Comparison of ENCODE assay signal across 8 mouse cellular contexts in the genomic region with DNA sequence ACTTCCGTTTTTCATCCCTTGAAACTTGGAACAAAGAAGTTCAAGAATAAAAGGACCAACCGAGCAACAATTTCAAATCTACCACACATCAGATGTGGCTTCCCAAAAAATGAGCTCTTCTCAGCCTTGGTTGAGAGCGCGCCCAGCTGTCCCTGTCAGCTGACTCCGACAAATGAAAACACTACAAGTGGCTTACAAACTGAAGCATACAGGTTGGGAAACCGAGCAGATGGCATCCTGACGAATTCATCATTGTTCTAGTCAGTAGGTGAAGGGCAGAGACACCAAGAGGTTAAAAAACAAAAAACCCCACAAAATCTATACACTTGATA. TPM values are rescaled to one million over a fixed set of nuclear protein-coding genes. Genes with fewer than 3 reads are reported as not detected.
A peak's percentile ranks its signal among the peaks of the same experiment; 100 is the strongest.
DNase-seq lines count a peak whose midpoint lies in the region; ATAC-seq and TF ChIP-seq lines count a peak whose summit lies in the region.

No protein-coding gene starts in this region.

- no peak for DNase-seq in spleen, adult 2 months (ENCODE audit: low read depth in 1 of 2, low spot score in 2 of 2)
- no peak for DNase-seq in spleen, postnatal 4 days (ENCODE audit: low spot score in 2 of 2)
- peak; percentile 64 for DNase-seq in embryo, embryonic 10.5 days (ENCODE audit: low spot score)
- DNase-seq in kidney, postnatal 4 days, result peak; percentile 24 to 43
- DNase-seq in liver, postnatal 0 days, result peak; percentile 20
- peak; percentile 25 for DNase-seq in right cerebral cortex, postnatal 4 days
- no peak for DNase-seq in adrenal gland, postnatal 4 days (ENCODE audit: low spot score in 2 of 2)

- peak overlapping the region; percentile 61 for H3K4me3 ChIP-seq in spleen, adult 2 months (ENCODE audit: extremely low read depth, insufficient read depth, insufficient read length)
- H3K4me3 ChIP-seq in heart, embryonic 12.5 days, result peak overlapping the region; percentile 99
- H3K4me3 ChIP-seq in liver, postnatal 0 days (ENCODE audit: low read depth, low read length), result peak overlapping the region; percentile 97

- no peaks in the 10 kb centered on the region for H3K9me3 ChIP-seq in heart, embryonic 12.5 days (replicated peaks)
- H3K9me3 ChIP-seq in liver, postnatal 0 days (ENCODE audit: low read length), result no peaks in the 10 kb centered on the region

- no peak for TF ChIP-seq POLR2A in spleen, adult 2 months (IDR thresholded peaks at IDR 0.05; ENCODE audit: low read depth, low read length)

- no peak for ATAC-seq in heart, embryonic 12.5 days (ENCODE audit: insufficient number of reproducible peaks, low FRiP score)
- ATAC-seq in liver, postnatal 0 days, result no peak

- WGBS in spleen, adult 2 months, result 10% methylated on average over 7 of the region's 7 CpGs
- 9% methylated on average over 7 of the region's 7 CpGs for WGBS in heart, embryonic 12.5 days
- WGBS in liver, postnatal 0 days (ENCODE audit: insufficient replicate concordance), result 9% methylated on average over 7 of the region's 7 CpGs

- H3K27ac ChIP-seq in spleen, adult 2 months (ENCODE audit: insufficient read depth, low read length), result no peak overlapping the region
- H3K27ac ChIP-seq in heart, embryonic 12.5 days (ENCODE audit: poor library complexity, severe bottlenecking), result no peak overlapping the region
- peak overlapping the region; percentile 80; the same call in 1 of the 2 replicates for H3K27ac ChIP-seq in liver, postnatal 0 days (ENCODE audit: low read depth)

- TF ChIP-seq EP300 in liver, postnatal 0 days (IDR thresholded peaks at IDR 0.05; ENCODE audit: low read depth), result no peak

- H3K27me3 ChIP-seq in spleen, adult 2 months (ENCODE audit: control insufficient read depth, insufficient read depth, low read length), result no peaks in the 10 kb centered on the region
- peaks cover 7% of the 10 kb centered on the region for H3K27me3 ChIP-seq in heart, embryonic 12.5 days (replicated peaks)
- no peaks in the 10 kb centered on the region for H3K27me3 ChIP-seq in liver, postnatal 0 days (ENCODE audit: insufficient read depth, low read length)

- no peak for TF ChIP-seq CTCF in spleen, adult 2 months (IDR thresholded peaks at IDR 0.05; ENCODE audit: extremely low read depth, insufficient read depth, insufficient read length, insufficient replicate concordance)
- no peak for TF ChIP-seq CTCF in liver, postnatal 0 days (IDR thresholded peaks at IDR 0.05; ENCODE audit: low read depth)

- peak overlapping the region; percentile 93 for H3K4me2 ChIP-seq in heart, embryonic 12.5 days
- peak overlapping the region; percentile 96 for H3K4me2 ChIP-seq in liver, postnatal 0 days (ENCODE audit: low read depth, low read length)

- H3K9ac ChIP-seq in heart, embryonic 12.5 days, result peak overlapping the region; percentile 95
- peak overlapping the region; percentile 86 for H3K9ac ChIP-seq in liver, postnatal 0 days (replicated peaks)

- peaks cover 4% of the 10 kb centered on the region for H3K36me3 ChIP-seq in spleen, adult 2 months (ENCODE audit: control insufficient read depth, insufficient read depth, low read length)
- peaks cover 17% of the 10 kb centered on the region for H3K36me3 ChIP-seq in heart, embryonic 12.5 days
- peaks cover 13% of the 10 kb centered on the region for H3K36me3 ChIP-seq in liver, postnatal 0 days (replicated peaks; ENCODE audit: insufficient read depth, low read length)

- H3K4me1 ChIP-seq in spleen, adult 2 months (ENCODE audit: control insufficient read depth, insufficient read depth, insufficient read length), result no peaks in the 10 kb centered on the region; the same call in 1 of the 2 replicates
- H3K4me1 ChIP-seq in heart, embryonic 12.5 days (replicated peaks), result no peaks in the 10 kb centered on the region
- peaks cover 6% of the 10 kb centered on the region; the same call in 1 of the 2 replicates for H3K4me1 ChIP-seq in liver, postnatal 0 days (ENCODE audit: insufficient read depth)

RNA-seq across cellular contexts. Expression of gene Elmod2, which starts 0.8 kb away (rescaled TPM):
- 1.1 and 1.3 TPM in 2 replicates for polyA plus RNA-seq in spleen, adult 2 months (2012; rRNA removed)
- polyA plus RNA-seq in heart, embryonic 12.5 days (2016; fragmentation: Nextera tagmentation; extraction: Ambion mirVana), result 14.8 and 16.1 TPM in 2 replicates
- 3.4 and 4.0 TPM in 2 replicates for polyA plus RNA-seq in liver, postnatal 0 days (2015; fragmentation: Nextera tagmentation; extraction: Ambion mirVana)
- total RNA-seq in adrenal gland, postnatal 4 days (2021), result 10 to 100 TPM; 19.1 to 25.0 TPM

RNA-seq across cellular contexts. Expression of gene Mgat4d, which starts 16.7 kb away (rescaled TPM):
- polyA plus RNA-seq in spleen, adult 2 months (2012; rRNA removed), result not detected in 2 replicates
- not detected in 2 replicates for polyA plus RNA-seq in heart, embryonic 12.5 days (2016; fragmentation: Nextera tagmentation; extraction: Ambion mirVana)
- not detected in 2 replicates for polyA plus RNA-seq in liver, postnatal 0 days (2015; fragmentation: Nextera tagmentation; extraction: Ambion mirVana)
- not detected for total RNA-seq in adrenal gland, postnatal 4 days (2021)

RNA-seq across cellular contexts. Expression of gene Ucp1, which starts 41.4 kb away (rescaled TPM):
- 0.15 TPM in 1 of 2 replicates, not detected in the other for polyA plus RNA-seq in spleen, adult 2 months (2012; rRNA removed)
- not detected in 2 replicates for polyA plus RNA-seq in heart, embryonic 12.5 days (2016; fragmentation: Nextera tagmentation; extraction: Ambion mirVana)
- polyA plus RNA-seq in liver, postnatal 0 days (2015; fragmentation: Nextera tagmentation; extraction: Ambion mirVana), result not detected in 2 replicates
- 100 to 1,000 TPM; 366 to 492 TPM for total RNA-seq in adrenal gland, postnatal 4 days (2021)

RNA-seq across cellular contexts. Expression of gene Clgn, which starts 58.1 kb away (rescaled TPM):
- 0.01 TPM in 1 of 2 replicates, not detected in the other for polyA plus RNA-seq in spleen, adult 2 months (2012; rRNA removed)
- polyA plus RNA-seq in heart, embryonic 12.5 days (2016; fragmentation: Nextera tagmentation; extraction: Ambion mirVana), result 0.14 TPM in 1 of 2 replicates, not detected in the other
- polyA plus RNA-seq in liver, postnatal 0 days (2015; fragmentation: Nextera tagmentation; extraction: Ambion mirVana), result 0.12 and 0.21 TPM in 2 replicates
- under 1 TPM; 0.54 to 0.98 TPM for total RNA-seq in adrenal gland, postnatal 4 days (2021)

Comparison
In these comparisons a context has a peak if more than half of its experiments do, and no peak if none do; other contexts are left out.
1. DNase-seq: peak in embryo, embryonic 10.5 days (single experiment), kidney, postnatal 4 days (2 of 2), liver, postnatal 0 days (single experiment) and right cerebral cortex, postnatal 4 days (single experiment); none in spleen, adult 2 months (0 of 2), spleen, postnatal 4 days (0 of 2) and adrenal gland, postnatal 4 days (0 of 2).
2. Peak in every context shown above with its lines, with median percentiles within 50 percentile points of each other: H3K4me3 ChIP-seq.